Mouse (Mus musculus) megakaryocyte, embryonic 14.5 days (primary cell): ENCODE measurements around the gene Meiob.

ENCODE experiments used
- FLI1 ChIP-seq: IDR thresholded peaks from 2 replicates; pipeline ENCODE4 v1.6.1; 2012; ENCODE audit warnings: low read length, inconsistent platforms, mixed read lengths
- GATA1 ChIP-seq: IDR thresholded peaks from 3 replicates; pipeline ENCODE4 v1.6.1; 2012; ENCODE audit warnings: mixed read lengths, low read length, inconsistent platforms, borderline replicate concordance

DNA sequence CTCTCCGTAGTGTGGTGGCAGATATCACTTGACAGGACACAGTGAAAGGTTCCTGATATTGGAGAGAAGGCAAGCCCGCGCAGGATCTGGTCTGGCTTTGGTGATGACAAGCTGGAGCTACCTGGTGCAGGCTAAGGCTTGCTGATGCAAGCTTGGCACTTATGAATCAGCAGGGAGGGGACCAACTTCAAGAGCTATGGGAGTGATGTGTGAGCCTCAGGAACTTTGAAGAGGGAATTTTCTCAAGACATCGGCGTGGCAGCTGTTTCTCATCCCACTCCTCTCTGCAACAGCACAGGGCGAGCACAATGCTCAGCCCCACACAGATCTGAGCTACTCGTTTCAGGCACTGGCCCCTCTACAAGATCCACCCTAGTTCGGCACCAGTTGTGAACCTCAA is 35.8 kb downstream of the Meiob start, which contains the start of gene Hagh:
- TF ChIP-seq GATA1, result no peak
- TF ChIP-seq FLI1, result no peak
